Mouse (Mus musculus) heart, embryonic 11.5 days (tissue): ENCODE measurements at regions not wholly inside any gene's neighbourhood (a gene's known extent, or its start where the extent isn't known, plus 50 kb on each side); places are given as distances from the start of the nearest gene placed in this dataset.

Experiments
- ATAC-seq: fragments of 200-750 bp; cut with Nextera tagmentation; replicated peaks from 2 replicates; pipeline ENCODE4 v1.8.0; 2017; ENCODE audit warnings: moderate library complexity; ENCODE audit not compliant: insufficient number of reproducible peaks, low FRiP score, low TSS enrichment
- H3K27ac ChIP-seq: fragments of 300-500 bp; sonication (generic); 2 replicates; pipeline ENCODE4 v1.5.1; 2014; ENCODE audit warnings: mild to moderate bottlenecking, low read depth, low read length
- H3K27me3 ChIP-seq: fragments of 300-500 bp; sonication (generic); 2 replicates; pipeline ENCODE4 v1.6.1; 2014; ENCODE audit warnings: mild to moderate bottlenecking, low read length, mixed read lengths; ENCODE audit not compliant: control insufficient read depth, insufficient read depth
- H3K36me3 ChIP-seq: fragments of 300-500 bp; sonication (generic); 2 replicates; pipeline ENCODE4 v1.6.1; 2014; ENCODE audit warnings: mild to moderate bottlenecking, low read length, moderate library complexity, mixed read lengths; ENCODE audit not compliant: control insufficient read depth, insufficient read depth
- H3K4me1 ChIP-seq: fragments of 300-500 bp; sonication (generic); 2 replicates; pipeline ENCODE4 v1.6.1; 2014; ENCODE audit warnings: low read length; ENCODE audit not compliant: control insufficient read depth, insufficient read depth
- H3K4me2 ChIP-seq: fragments of 300-500 bp; sonication (generic); 2 replicates; pipeline ENCODE4 v1.6.1; 2014; ENCODE audit warnings: mild to moderate bottlenecking, moderate library complexity
- H3K4me3 ChIP-seq: fragments of 300-500 bp; sonication (generic); 2 replicates; pipeline ENCODE4 v1.5.1; 2014; ENCODE audit warnings: low read depth, low read length
- H3K9ac ChIP-seq: fragments of 300-500 bp; sonication (generic); 2 replicates; pipeline ENCODE4 v1.6.1; 2014; ENCODE audit warnings: mild to moderate bottlenecking, low read depth, low read length, moderate library complexity
- H3K9me3 ChIP-seq: fragments of 300-500 bp; sonication (generic); replicated peaks from 2 replicates; pipeline ENCODE4 v1.6.1; 2016; ENCODE audit warnings: low read length; ENCODE audit not compliant: control insufficient read depth
- WGBS: fragments of 180-500 bp; shearing (Covaris S2); extraction: QIAGEN DNeasy Blood & Tissue Kit; methylation state at CpG from one replicate; pipeline ENCODE4 v1.1.7; 2014; ENCODE audit not compliant: insufficient replicate concordance; 5-methylcytosine and 5-hydroxymethylcytosine counted together

DNA sequence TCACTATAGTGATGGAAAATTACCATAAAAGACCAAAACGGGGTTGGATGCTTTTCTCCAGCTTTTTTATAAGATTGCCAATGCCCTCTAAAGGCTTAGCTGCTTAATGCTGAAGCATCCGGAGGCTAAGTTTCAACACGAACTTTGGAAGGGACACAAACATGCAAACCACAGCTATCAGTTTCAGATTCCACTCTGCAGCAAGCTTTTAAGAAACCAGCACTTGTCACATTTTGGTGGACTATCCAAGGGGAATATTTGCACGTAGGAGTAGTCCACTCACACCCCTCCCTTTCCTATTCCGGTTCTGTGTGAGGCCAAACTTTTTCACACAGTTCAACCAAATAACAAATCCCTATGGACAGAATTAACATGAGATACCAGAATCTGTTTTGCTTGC lies 157.9 kb downstream of the Plpp3 start:
- H3K4me3 ChIP-seq, result no peak overlapping the region
- no peaks in the 10 kb centered on the region for H3K4me1 ChIP-seq
- no peak overlapping the region for H3K9ac ChIP-seq
- 69% methylated on average over 5 of the region's 5 CpGs for WGBS
- H3K36me3 ChIP-seq, result no peaks in the 10 kb centered on the region
- no peaks in the 10 kb centered on the region for H3K9me3 ChIP-seq
- no peak for ATAC-seq
- no peak overlapping the region for H3K27ac ChIP-seq
- H3K4me2 ChIP-seq, result no peak overlapping the region
- H3K27me3 ChIP-seq, result no peaks in the 10 kb centered on the region

DNA sequence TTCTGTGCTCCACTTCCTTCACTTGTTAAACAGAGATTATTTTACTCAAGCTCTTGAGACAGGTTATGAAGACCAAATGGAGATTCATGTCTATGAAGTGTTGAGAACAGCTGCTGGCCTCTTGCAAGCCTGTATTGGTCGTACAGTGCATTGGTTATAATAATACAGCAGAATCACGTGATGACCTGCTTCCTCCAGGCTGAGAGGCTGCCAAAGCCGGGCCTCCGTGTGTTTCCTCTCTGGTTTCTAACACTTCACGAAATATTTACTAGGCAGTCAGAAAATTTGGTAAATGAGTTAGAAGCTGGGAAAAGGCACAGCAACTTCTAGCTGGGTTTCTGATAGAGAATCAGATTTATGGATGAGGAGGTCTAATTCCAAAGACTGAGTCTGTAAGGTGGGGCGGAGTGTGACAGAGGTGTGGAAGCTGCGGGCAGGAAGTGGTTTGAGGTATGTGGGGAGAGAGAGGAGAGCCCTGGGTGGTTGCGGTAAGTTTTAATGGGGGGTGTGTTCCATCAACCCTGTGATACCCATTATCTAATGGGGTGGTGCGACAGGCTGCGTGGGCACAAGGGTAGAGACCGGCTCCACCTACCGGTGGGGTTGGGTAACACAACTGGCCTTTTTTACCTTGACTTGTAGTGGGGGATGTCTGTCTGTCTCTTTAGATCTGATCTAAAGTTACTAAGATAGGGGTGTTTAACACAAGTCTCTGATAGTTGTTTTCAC lies 159.5 kb downstream of the Plpp3 start:
- 69% methylated on average over 12 of the region's 12 CpGs for WGBS
- Histone ChIP-seq H3K4me2 (no peak overlapping the region), H3K9ac (no peak overlapping the region), H3K9me3 (no peaks in the 10 kb centered on the region), H3K4me3 (no peak overlapping the region), H3K4me1 (no peaks in the 10 kb centered on the region), H3K27ac (no peak overlapping the region), H3K27me3 (no peaks in the 10 kb centered on the region), H3K36me3 (no peaks in the 10 kb centered on the region)
- no peak for ATAC-seq

DNA sequence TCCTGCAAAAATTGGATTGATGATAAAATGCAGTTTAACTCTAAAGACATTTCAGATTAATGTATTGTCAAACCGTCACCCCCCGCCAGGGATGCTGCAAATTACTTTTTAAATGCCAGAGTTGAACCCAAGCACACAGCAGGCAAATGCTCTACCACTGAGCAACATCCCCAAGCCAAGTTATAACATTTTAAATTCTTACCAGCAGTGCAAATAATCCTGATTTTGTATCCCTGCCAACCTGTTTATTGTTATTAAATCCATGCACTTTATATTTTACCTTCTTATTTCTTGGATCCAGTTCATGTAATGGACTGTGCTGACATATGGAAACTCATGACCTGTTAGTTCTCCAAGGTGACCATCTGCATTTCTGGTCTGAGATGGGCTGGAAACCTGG lies 161.3 kb downstream of the Plpp3 start:
- H3K4me1 ChIP-seq, result no peaks in the 10 kb centered on the region
- H3K27ac ChIP-seq, result no peak overlapping the region
- WGBS, result 84% methylated on average over 2 of the region's 2 CpGs
- no peaks in the 10 kb centered on the region for H3K9me3 ChIP-seq
- no peaks in the 10 kb centered on the region for H3K27me3 ChIP-seq
- no peak overlapping the region for H3K4me2 ChIP-seq
- H3K36me3 ChIP-seq, result no peaks in the 10 kb centered on the region
- H3K4me3 ChIP-seq, result no peak overlapping the region
- ATAC-seq, result no peak
- no peak overlapping the region for H3K9ac ChIP-seq

DNA sequence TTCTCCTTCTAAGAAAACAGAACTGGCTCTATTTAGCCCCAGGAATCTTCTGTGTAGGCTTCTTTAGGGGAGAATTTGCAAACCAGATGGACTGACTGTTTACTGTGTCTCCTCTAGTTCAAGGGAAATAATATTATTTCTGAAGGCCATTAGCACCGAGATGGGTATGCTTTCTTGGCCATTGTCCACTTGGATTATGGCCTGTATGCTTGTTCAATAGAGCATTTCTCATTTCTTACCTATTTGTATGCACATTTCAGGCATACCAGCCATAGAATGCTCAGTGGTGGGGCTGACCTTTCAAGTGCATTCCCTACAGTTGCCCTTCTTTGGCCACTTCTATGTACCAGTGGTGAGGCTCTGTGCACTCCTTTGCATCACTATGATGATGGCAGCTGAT lies 166.3 kb downstream of the Plpp3 start:
- ATAC-seq, result no peak
- peaks cover 2% of the 10 kb centered on the region; the same call in 1 of the 2 replicates for H3K4me1 ChIP-seq
- H3K36me3 ChIP-seq, result no peaks in the 10 kb centered on the region
- no peak overlapping the region for H3K4me2 ChIP-seq
- H3K27ac ChIP-seq, result no peak overlapping the region
- no peaks in the 10 kb centered on the region for H3K9me3 ChIP-seq
- H3K4me3 ChIP-seq, result no peak overlapping the region
- no peak overlapping the region for H3K9ac ChIP-seq
- WGBS, result 77% methylated on average over 1 of the region's 1 CpGs
- H3K27me3 ChIP-seq, result no peaks in the 10 kb centered on the region

DNA sequence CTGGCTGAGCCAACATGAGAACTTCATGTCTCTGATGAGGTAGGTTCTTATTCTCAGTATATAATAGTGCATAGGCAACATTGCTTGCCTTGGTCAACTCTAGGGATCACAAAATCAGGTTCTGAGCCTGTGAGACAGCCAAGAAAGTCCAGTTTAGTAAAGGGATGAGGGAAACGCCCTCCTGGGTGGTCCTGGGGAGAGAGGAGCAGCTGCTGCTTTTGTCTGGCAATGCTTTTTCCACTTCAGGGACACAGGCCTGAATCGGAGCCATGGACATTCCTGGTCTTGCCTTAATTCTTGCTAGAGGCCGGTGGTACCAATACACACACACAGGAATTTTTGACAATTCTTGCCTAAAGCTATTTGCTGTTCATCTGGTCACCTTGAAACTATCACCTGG lies 169.8 kb downstream of the Plpp3 start:
- Histone ChIP-seq H3K27me3 (no peaks in the 10 kb centered on the region), H3K9ac (no peak overlapping the region), H3K36me3 (no peaks in the 10 kb centered on the region), H3K9me3 (no peaks in the 10 kb centered on the region), H3K4me3 (no peak overlapping the region), H3K4me2 (no peak overlapping the region), H3K4me1 (peaks cover 3% of the 10 kb centered on the region; the same call in 1 of the 2 replicates), H3K27ac (no peak overlapping the region)
- WGBS, result 66% methylated on average over 3 of the region's 3 CpGs
- no peak for ATAC-seq

DNA sequence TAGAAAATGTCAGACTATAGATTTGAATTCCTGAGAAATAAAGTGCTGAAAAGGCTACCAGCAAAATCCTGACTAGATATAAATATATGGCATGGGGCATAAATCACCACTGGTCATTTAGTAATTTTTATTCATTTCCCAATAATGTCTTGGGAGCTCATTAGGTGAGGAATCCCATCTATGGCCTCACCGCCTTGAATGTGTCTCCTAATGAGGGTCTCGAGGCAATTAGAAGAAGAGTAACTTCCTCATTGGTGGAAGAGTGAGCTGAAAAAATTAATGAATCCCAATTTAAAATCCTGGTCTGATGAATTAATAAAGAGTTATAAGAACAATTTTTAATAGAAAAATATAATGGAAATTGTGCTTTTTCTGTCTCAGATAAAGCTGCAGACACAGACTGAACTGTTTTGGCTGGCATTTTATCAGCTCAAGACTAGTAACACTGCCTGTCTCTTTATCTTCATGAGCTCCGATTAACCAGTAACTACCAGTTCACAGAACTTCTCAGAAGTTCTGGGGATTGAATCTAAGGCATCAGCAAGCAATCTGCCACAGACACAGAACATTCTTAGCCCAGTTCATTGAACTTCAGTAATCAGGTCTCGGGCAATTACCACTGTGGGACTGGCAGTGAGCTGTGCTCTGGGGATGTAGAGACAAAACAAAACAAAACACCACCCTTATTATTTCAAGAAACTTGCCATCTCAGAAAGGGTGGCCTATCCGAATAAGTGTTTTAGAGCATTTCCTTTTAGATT lies 170.7 kb downstream of the Plpp3 start:
- no peak overlapping the region for H3K27ac ChIP-seq
- no peaks in the 10 kb centered on the region for H3K36me3 ChIP-seq
- no peak overlapping the region for H3K4me2 ChIP-seq
- H3K9ac ChIP-seq, result no peak overlapping the region
- no peaks in the 10 kb centered on the region for H3K9me3 ChIP-seq
- ATAC-seq, result no peak
- no peak overlapping the region for H3K4me3 ChIP-seq
- peaks cover 3% of the 10 kb centered on the region; the same call in 1 of the 2 replicates for H3K4me1 ChIP-seq
- 61% methylated on average over 5 of the region's 5 CpGs for WGBS
- no peaks in the 10 kb centered on the region for H3K27me3 ChIP-seq

DNA sequence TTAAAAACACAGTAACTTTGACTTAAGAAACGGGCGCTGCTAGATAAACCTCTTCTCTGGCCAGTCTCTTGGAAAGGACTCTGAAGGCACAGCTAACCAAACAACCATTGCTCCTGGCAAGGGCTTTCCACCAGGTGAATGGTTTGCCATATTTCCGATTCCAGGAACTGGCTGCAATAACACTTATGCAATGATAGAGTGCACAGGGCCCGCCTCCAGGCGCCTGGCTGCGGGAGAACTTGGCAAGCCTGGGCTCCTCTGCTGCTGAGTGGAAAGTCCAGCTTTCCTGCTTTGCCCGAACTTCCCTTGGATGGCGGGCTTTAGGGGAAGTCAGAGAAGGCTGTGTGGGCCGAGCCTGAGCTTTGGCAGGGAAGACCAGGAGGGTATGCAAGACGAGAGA lies 171.6 kb downstream of the Plpp3 start:
- WGBS, result 69% methylated on average over 10 of the region's 10 CpGs

DNA sequence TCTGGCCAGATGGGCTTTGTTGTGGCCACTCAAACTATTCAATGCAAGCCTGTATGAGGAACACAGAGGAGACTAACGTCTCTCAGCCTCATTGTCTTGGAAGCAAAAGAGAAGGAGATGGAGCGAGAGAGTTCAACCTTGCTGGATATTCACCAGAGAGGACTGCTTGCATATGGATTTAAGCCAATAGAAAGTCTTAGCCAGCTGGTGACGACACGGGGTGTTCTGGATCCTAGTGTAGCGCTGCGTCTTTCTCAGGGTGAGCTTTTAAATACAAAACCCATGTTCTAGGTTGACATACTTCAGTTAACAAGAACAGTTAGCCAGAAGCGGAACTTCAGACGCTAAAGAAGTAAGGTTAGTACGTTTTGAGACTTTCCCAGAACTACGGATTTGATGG lies 174.9 kb downstream of the Plpp3 start:
- Histone ChIP-seq H3K9me3 (no peaks in the 10 kb centered on the region), H3K36me3 (no peaks in the 10 kb centered on the region), H3K4me3 (no peak overlapping the region), H3K9ac (no peak overlapping the region), H3K4me1 (peaks cover 3% of the 10 kb centered on the region; the same call in 1 of the 2 replicates), H3K27ac (no peak overlapping the region), H3K27me3 (no peaks in the 10 kb centered on the region), H3K4me2 (no peak overlapping the region)
- 92% methylated on average over 10 of the region's 10 CpGs for WGBS
- ATAC-seq, result no peak

More for the DNA sequence above, 171.6 kb downstream of the Plpp3 start:
- H3K27ac ChIP-seq, result no peak overlapping the region
- H3K27me3 ChIP-seq, result no peaks in the 10 kb centered on the region
- no peaks in the 10 kb centered on the region for H3K36me3 ChIP-seq
- H3K9ac ChIP-seq, result no peak overlapping the region
- H3K4me3 ChIP-seq, result no peak overlapping the region
- peaks cover 3% of the 10 kb centered on the region; the same call in 1 of the 2 replicates for H3K4me1 ChIP-seq
- ATAC-seq, result no peak; the same call in 1 of the 2 replicates
- H3K9me3 ChIP-seq, result no peaks in the 10 kb centered on the region
- no peak overlapping the region for H3K4me2 ChIP-seq
